Mouse (Mus musculus) MEL (cell line): ENCODE data around the gene Zfp36l1.

Experiments used
- CTCF ChIP-seq, 3 experiments: IDR thresholded peaks in 2 of 3; conservative IDR thresholded peaks in 1 of 3; 2 replicates each; pipeline ENCODE4 v1.5.1; 2011 to 2012; ENCODE audit warnings: low read length in 3 of 3, low read depth in 2 of 3, mild to moderate bottlenecking in 2 of 3, improper control_type of control experiment in 1 of 3, inconsistent platforms in 1 of 3, mixed read lengths in 1 of 3, moderate library complexity in 1 of 3; ENCODE audit not compliant: control insufficient read depth in 1 of 3, insufficient read depth in 1 of 3, poor library complexity in 1 of 3, severe bottlenecking in 1 of 3
- ELF1 ChIP-seq: IDR thresholded peaks from 2 replicates; pipeline ENCODE4 v1.6.1; 2014; ENCODE audit warnings: low read depth, mild to moderate bottlenecking, inconsistent platforms, low read length, improper control_type of control experiment, moderate library complexity
- NELFE ChIP-seq: IDR thresholded peaks from 2 replicates; pipeline ENCODE4 v1.6.1; 2011; ENCODE audit warnings: low read depth, low read length, improper control_type of control experiment
- UBTF ChIP-seq: IDR thresholded peaks from 2 replicates; pipeline ENCODE4 v1.6.1; 2012; ENCODE audit warnings: low read depth, mild to moderate bottlenecking, inconsistent platforms, low read length, improper control_type of control experiment, moderate library complexity, borderline replicate concordance; ENCODE audit not compliant: insufficient read depth

- TF ChIP-seq CTCF (IDR thresholded peaks at IDR 0.05 in 2 of 3, conservative IDR thresholded peaks at IDR 0.05 in 1 of 3; ENCODE audit: control insufficient read depth in 1 of 3, insufficient read depth in 1 of 3, low read depth in 2 of 3, low read length in 3 of 3, poor library complexity in 1 of 3, severe bottlenecking in 1 of 3) (no peak), UBTF (no peak), NELFE (no peak), ELF1 (no peak)
These were observed 32.0 kb upstream of the Zfp36l1 start for GRCm38 (mm10) chr12:80144846-80145245.
